Mouse (Mus musculus) kidney, postnatal 14 days (tissue): ENCODE measurements around the gene Thbd.

ENCODE experiments used
- DNase-seq: peaks from one replicate; pipeline ENCODE4 v3.0.0; 2022; ENCODE audit warnings: mixed read lengths

The Thbd gene

DNA sequence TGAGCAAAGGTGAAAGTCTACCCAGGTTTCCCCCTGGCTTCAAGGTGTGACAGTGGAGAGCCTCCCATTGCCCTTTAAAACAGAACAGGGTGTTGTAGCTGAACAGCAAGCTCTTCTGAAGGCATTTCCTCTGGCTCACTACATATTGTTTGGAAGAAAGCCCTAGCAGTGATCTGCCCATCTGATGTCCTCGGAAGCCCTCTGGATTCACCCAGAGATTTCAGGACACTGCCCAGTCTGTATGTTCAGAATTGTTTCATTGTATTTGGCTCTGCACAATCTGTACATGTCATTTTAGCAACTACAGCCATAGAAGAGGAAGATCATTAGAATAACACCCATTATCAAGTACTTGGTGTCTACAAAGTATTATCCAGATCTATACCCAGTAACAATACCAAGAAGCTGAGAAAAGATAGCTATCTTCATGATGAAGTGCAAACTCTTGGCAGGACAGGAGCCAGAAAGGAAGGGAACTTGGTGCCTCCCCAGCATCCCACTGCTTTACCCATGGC lies 28.0 kb downstream of the Thbd start:
- no peak for DNase-seq

DNA sequence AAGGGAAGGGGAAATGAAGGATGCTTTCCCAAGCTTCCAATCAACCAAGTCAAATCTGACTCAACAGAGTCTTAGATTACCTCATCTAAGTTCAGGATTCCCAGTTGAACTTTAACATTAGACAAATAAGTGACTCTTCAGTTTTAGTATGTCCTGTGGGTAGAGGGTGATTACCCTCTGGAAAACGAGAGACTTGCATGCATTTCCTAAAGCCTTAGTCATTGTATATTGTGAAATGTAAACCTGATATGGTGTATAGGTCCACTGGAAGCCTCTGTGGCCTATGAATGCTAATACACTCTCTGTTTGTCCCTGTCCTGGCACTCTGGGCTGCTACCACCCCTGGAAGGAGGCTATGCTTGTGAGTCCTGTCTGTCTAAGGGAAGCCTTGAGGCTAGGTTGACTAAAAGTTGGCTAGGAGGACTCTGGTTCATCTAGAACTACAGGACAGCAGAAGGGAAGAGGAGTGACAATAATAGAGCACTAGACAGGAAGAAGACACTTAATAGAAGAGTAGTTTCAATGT lies 29.1 kb downstream of the Thbd start:
- no peak for DNase-seq

DNA sequence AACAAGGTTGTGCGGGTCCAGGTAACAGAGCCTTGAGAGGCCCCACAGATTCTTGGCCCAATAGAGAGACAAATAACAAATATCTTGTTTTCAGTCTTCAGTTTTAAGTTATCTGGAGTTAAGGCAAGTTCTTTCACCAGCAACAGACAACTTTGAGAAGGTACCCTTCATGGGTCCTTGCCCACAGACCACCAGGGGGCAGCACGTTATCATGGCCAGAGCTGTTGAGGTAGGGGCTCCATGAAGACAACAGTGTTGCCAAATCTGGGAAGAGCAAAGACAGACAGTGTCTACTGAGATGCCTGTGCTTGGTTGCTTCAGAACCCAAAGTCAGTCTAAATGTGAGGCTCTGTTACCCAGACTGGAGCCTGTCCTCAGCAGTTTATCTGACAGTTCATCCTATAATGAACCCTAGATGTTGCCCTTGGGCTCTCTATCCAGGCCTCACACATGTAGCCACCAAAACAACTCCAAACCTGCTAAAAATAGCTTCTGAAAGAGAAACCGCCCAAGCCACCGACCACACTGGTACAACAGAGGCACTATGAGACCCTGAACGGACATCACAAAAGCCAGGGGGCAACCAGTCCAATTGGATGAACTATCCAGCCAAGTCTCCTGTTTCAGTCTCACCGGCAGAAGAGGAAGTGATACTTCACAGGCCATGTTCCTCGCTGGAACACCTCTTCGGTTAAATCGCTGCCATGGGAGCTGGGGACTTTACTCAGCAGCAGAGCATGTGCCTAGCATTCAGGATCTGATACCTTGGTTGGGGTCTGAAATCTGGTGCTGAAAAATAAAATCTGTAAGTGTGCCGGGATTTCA lies 32.5 kb downstream of the Thbd start:
- peak; percentile 36 for DNase-seq

DNA sequence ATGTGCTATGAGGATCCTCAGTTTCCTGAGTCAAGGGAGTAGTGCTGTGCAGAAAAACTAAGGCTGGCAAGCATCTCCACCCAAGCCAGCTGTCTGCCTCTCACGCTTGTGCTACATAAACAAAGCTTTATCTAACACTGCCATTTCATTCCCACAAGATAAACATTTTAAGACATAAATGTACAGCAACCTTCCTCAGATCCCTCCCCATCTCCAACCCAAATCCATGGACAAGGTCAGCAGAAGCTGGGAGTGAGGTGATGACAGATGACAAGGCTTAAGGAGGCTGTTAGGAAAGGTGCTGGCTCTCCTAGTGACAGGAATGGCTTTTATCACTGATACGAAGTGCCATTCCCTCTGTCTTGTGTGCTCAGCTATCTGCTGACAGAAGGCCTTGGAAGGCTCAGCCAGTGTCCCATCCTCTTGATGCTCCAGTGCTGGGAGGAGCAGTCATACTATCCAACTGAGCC lies 34.4 kb downstream of the Thbd start:
- no peak for DNase-seq

GRCm38 (mm10) chr2:148371743-148372630 lies 36.0 kb downstream of the Thbd start:
- peak; percentile 10 for DNase-seq

GRCm38 (mm10) chr2:148365227-148365626 lies 42.8 kb downstream of the Thbd start:
- no peak for DNase-seq

- DNase-seq: no peak
These were observed 43.5 kb downstream of the Thbd start for GRCm38 (mm10) chr2:148364536-148364935.

DNA sequence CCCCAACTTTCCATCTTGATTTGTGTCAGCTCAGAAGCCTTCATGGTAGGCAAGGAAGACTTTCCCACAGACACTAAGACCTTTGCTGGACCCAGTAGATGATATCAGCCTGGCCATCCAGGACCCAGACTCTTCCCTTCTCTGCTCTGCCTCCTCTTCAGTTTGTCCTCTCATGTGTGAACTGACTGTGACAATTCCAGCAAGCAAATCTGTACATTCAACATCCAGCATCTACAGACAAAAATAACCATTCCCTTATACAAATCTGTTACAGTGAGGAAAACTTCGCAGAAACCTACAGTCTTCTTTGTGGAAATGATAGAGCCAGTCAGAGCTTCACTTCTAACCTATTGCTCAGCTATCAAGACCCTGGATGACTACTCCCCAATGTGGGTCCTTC lies 50.8 kb downstream of the Thbd start:
- DNase-seq: no peak
